Mouse (Mus musculus): ENCODE data around the gene Faim. TPM values are rescaled to one million over a fixed set of nuclear protein-coding genes. Genes with fewer than 3 reads are reported as not detected.

The Faim gene
- total RNA-seq, 1 experiment from 2014 or later, result 29.5 TPM

- DNase-seq, result no peak
Measured at GRCm38 (mm10) chr9:99048724-99049250, 62.6 kb downstream of the Faim start.

GRCm38 (mm10) chr9:99049760-99050159 lies 63.6 kb downstream of the Faim start:
- no peak for DNase-seq

Other genes starting within 250 kb of the Faim start
- gene Prr23a1, start 143.9 kb upstream of the Faim start, total RNA-seq (2021), result not detected in 2 replicates
- gene Prr23a2, start 129.9 kb upstream of the Faim start, total RNA-seq (2021), result not detected in 2 replicates
- not detected in 2 replicates for gene Prr23a3, start 121.6 kb upstream of the Faim start, total RNA-seq (2021)
- gene 7420426K07Rik, start 83.3 kb upstream of the Faim start, total RNA-seq (2021), result not detected in 2 replicates
- not detected in 2 replicates for gene Foxl2, start 31.1 kb upstream of the Faim start, total RNA-seq (2021)
- not detected in 2 replicates for gene Gm1123, start 49.3 kb downstream of the Faim start, total RNA-seq (2021)
- 15.0 and 15.2 TPM in 2 replicates for gene Pik3cb, start 154.2 kb downstream of the Faim start, total RNA-seq (2021)

Data from adrenal gland, postnatal 25 days (tissue).